Mouse (Mus musculus): Measurements from ENCODE around the gene Osbpl10.

DNA sequence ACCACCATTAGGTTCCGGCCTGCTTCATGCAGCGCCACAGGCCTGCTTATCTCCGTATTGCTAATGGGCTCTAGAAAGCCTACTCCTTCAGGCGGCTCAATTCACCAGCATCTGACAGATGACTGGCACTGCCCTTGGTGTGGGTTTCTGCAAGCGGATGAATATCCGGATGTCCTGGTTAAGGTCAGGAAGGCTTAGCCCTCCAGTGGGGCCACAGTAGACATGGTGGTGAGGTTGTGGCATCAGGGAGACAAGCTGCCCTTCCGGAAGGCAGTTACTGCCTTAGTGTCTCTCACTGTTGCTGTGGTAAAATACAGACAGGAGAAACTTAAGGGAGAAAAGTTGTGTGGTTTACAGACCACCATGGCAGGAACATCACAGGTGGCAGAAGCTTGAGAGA lies 242.9 kb downstream of the Osbpl10 start:
- no peak for TF ChIP-seq POLR2A (IDR thresholded peaks at IDR 0.05; ENCODE audit: insufficient read depth, low read depth, low read length)
- TF ChIP-seq CTCF (IDR thresholded peaks at IDR 0.05; ENCODE audit: insufficient read depth, low read depth, low read length): no peak
